Mouse (Mus musculus): Measurements from ENCODE around the gene Olfr656.
A peak's percentile ranks its signal among the peaks of the same experiment; 100 is the strongest.

Olfr656 gene

GRCm38 (mm10) chr7:104613655-104614054, at the start of gene Olfr656:
Gene Olfr656 (plus strand): TSS chr7:104613955.
- DNase-seq, result no peak

- no peak for DNase-seq
These were observed 36.7 kb upstream of the Olfr656 start, which contains the start of gene Olfr653 for GRCm38 (mm10) chr7:104577014-104577413. Gene Olfr653 (plus strand): TSS chr7:104577314.

- DNase-seq, result no peak
These were observed 32.9 kb upstream of the Olfr656 start for GRCm38 (mm10) chr7:104580846-104581245.

- no peak for DNase-seq
These were observed 32.3 kb upstream of the Olfr656 start for GRCm38 (mm10) chr7:104581429-104581828.

- DNase-seq, result no peak
These were observed 27.0 kb upstream of the Olfr656 start, which contains the start of gene Olfr654 for GRCm38 (mm10) chr7:104586725-104587124. Gene Olfr654 (plus strand): TSS chr7:104587025.

GRCm38 (mm10) chr7:104588274-104588673, 25.5 kb upstream of the Olfr656 start:
- DNase-seq, result no peak

GRCm38 (mm10) chr7:104601679-104602078, 12.1 kb upstream of the Olfr656 start, which contains the start of gene Olfr655:
Gene Olfr655 (minus strand): TSS chr7:104601779.
- DNase-seq, result no peak

GRCm38 (mm10) chr7:104603173-104603572, 10.6 kb upstream of the Olfr656 start:
- DNase-seq, result no peak

GRCm38 (mm10) chr7:104604727-104605126, 9.0 kb upstream of the Olfr656 start:
- no peak for DNase-seq

- DNase-seq, result no peak
These were observed 10.7 kb downstream of the Olfr656 start, which contains the start of gene Olfr657 for GRCm38 (mm10) chr7:104624494-104624893. Gene Olfr657 (plus strand): TSS chr7:104624794.

GRCm38 (mm10) chr7:104646841-104647482, 33.2 kb downstream of the Olfr656 start, which contains the start of gene Olfr658:
Gene Olfr658 (minus strand): TSS chr7:104647305.
- DNase-seq, result peak; percentile 12

- DNase-seq, result no peak
These were observed 52.7 kb downstream of the Olfr656 start, which contains the start of gene Olfr659 for GRCm38 (mm10) chr7:104666453-104666852. Gene Olfr659 (plus strand): TSS chr7:104666753.

All from layer of hippocampus, adult 9-11 months (tissue).